Mouse (Mus musculus) ES-Bruce4 (cell line): ENCODE measurements around the gene Hoxa13. TPM values are rescaled to one million over a fixed set of nuclear protein-coding genes. Genes with fewer than 3 reads are reported as not detected.

Experiments
- H3K27ac ChIP-seq: 2 replicates; pipeline ENCODE4 v1.5.1; 2012; ENCODE audit warnings: low read length, inconsistent platforms; ENCODE audit not compliant: insufficient read depth
- H3K27me3 ChIP-seq: 2 replicates; pipeline ENCODE4 v1.6.1; 2012; ENCODE audit warnings: mild to moderate bottlenecking, low read length, inconsistent platforms; ENCODE audit not compliant: control insufficient read depth, poor library complexity, insufficient read depth, severe bottlenecking
- H3K36me3 ChIP-seq: 2 replicates; pipeline ENCODE4 v1.6.1; 2012; ENCODE audit warnings: inconsistent platforms, mild to moderate bottlenecking, low read length, moderate library complexity; ENCODE audit not compliant: control insufficient read depth, poor library complexity, insufficient read depth, severe bottlenecking
- H3K4me1 ChIP-seq: one replicate; pipeline ENCODE4 v1.8.1; 2011; ENCODE audit warnings: low read length; ENCODE audit not compliant: control insufficient read depth, insufficient read depth
- H3K4me3 ChIP-seq: 2 replicates; pipeline ENCODE4 v1.5.1; 2011; ENCODE audit warnings: low read depth, mild to moderate bottlenecking, low read length
- H3K9ac ChIP-seq: 2 replicates; pipeline ENCODE4 v1.6.1; 2012; ENCODE audit warnings: low read depth, mild to moderate bottlenecking, inconsistent platforms; ENCODE audit not compliant: poor library complexity, severe bottlenecking
- H3K9me3 ChIP-seq: replicated peaks from 2 replicates; pipeline ENCODE4 v1.6.1; 2012; ENCODE audit warnings: mild to moderate bottlenecking, low read length, inconsistent platforms; ENCODE audit not compliant: control insufficient read depth, poor library complexity, insufficient read depth, severe bottlenecking
- CTCF ChIP-seq: IDR thresholded peaks from one replicate; pipeline ENCODE4 v1.8.1; 2011; ENCODE audit warnings: low read depth, low read length
- EP300 ChIP-seq: IDR thresholded peaks from 2 replicates; pipeline ENCODE4 v1.6.1; 2011; ENCODE audit warnings: low read depth, low read length; ENCODE audit not compliant: insufficient read depth
- POLR2A ChIP-seq: IDR thresholded peaks from one replicate; pipeline ENCODE4 v1.8.1; 2011; ENCODE audit warnings: low read length; ENCODE audit not compliant: insufficient read depth
- polyA plus RNA-seq: library from polyadenylated mRNA; stranded (reverse); fragments of >200 nt; gene quantifications from 2 replicates; pipeline ENCODE4 v1.2.4, GENCODE M21; 2011; ENCODE audit warnings: low read depth; ENCODE audit not compliant: missing spikeins, insufficient read depth, insufficient read length

Hoxa13 gene
- polyA plus RNA-seq, 1 experiment, result 0.25 TPM

DNA sequence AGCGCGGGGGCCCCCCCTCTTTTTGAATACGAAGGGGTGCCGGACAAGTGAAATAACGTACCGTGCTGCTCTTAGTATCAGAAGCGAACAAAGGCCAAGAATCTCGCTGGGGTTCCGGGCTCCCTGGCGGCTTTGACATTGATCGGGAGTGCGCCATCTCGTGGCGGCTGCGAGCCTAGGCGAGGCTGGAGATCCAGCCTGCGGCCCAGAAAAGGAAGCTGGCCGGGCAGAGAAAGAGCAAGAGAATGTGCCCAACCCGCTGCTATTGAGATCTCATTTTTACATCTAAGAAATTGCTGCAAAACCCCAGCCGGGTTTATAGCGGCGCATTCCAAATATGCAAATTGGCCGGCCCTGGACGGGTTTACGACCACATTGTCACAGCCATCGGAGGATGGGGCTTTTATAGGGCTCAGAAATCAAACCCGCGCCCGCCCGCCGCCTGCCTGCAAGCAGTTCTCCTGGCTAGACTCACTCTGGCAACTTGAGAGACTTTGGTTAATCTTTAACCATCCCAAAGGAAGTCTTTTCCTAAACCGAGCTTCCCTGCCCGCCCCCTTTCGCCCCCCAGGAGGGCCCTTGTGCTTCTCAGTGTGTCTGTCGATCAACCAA is 20.2 kb downstream of the Hoxa13 start, which contains the start of gene Hoxa10:
Gene Hoxa10 (minus strand): TSS at position 466 of the 612 bp plus-strand sequence.
- Histone ChIP-seq H3K9ac (no peak within 1 kb of the TSS), H3K27me3 (peaks cover 61% of the 10 kb centered on the region), H3K27ac (no peak within 1 kb of the TSS), H3K36me3 (no peaks in the 10 kb centered on the region), H3K4me3 (peak within 1 kb of the TSS; percentile 16; the same call in 1 of the 2 replicates), H3K9me3 (no peaks in the 10 kb centered on the region), H3K4me1 (no peaks in the 10 kb centered on the region)
- TF ChIP-seq CTCF (peak; percentile 80), POLR2A (no peak), EP300 (no peak)

DNA sequence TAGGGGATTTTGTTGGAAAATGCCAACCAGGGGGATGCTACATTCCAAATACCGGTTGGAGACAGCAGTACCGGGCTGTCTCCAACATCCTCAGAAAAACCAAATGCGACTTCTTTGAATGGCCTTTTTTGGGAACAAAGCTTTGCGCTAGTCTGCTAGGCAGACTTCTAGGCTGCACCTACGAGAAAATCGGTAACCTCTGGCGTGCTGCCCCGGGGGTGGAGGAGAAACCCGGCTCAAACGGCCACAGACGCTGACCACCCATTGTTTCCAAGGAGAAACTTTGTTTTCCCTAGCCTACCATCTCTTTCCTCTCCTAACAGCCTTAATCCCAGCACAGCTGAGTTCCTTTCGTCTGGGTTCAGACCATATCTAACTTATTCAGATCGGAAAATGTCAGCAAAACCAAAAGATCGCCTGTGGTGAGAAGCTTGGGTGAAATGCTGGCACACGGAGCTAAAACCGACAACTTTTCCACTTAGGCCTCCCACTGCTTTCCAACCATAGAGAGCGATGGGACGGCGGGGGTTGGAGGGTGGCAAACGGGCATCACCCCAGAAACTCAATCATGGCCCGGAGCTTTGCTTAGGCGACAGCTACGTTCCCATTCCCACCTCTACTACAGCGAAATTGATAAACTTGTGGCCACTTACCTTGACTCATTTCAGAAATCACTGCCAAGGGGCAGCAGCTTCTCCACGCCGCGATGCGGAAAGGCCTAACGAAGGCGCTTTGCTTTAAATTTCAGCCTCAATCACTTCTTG is 20.9 kb downstream of the Hoxa13 start:
- Histone ChIP-seq H3K4me1 (no peaks in the 10 kb centered on the region), H3K9me3 (no peaks in the 10 kb centered on the region), H3K9ac (no peak overlapping the region), H3K36me3 (no peaks in the 10 kb centered on the region), H3K27ac (no peak overlapping the region), H3K27me3 (peaks cover 59% of the 10 kb centered on the region), H3K4me3 (peak overlapping the region; percentile 12; the same call in 1 of the 2 replicates)
- no peak for TF ChIP-seq CTCF
- TF ChIP-seq EP300, result no peak
- no peak for TF ChIP-seq POLR2A

DNA sequence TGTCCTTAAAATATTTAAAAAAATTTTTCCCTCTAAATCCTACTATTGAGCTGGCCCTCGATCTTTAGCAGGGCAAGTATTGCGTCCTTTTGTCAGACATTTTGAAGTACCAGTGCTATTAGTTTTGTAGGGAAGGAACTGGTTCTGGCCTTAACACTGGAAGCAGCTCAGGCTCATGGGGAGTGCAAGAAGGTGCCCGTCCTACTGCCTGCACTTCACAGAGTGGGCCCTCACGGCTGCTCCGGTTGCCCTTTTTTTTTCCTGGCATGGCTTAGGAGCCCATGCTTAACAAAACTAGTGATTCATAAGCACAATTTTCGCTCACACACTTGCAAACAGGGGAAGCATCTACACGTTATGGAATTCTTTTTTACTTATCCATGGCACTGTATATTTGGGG is 21.7 kb downstream of the Hoxa13 start:
- no peaks in the 10 kb centered on the region for H3K9me3 ChIP-seq
- peaks cover 62% of the 10 kb centered on the region for H3K27me3 ChIP-seq
- H3K36me3 ChIP-seq, result no peaks in the 10 kb centered on the region
- TF ChIP-seq CTCF, result no peak
- TF ChIP-seq POLR2A, result no peak
- TF ChIP-seq EP300, result no peak
- no peak overlapping the region for H3K9ac ChIP-seq
- H3K4me3 ChIP-seq, result no peak overlapping the region
- no peak overlapping the region for H3K27ac ChIP-seq
- H3K4me1 ChIP-seq, result no peaks in the 10 kb centered on the region

DNA sequence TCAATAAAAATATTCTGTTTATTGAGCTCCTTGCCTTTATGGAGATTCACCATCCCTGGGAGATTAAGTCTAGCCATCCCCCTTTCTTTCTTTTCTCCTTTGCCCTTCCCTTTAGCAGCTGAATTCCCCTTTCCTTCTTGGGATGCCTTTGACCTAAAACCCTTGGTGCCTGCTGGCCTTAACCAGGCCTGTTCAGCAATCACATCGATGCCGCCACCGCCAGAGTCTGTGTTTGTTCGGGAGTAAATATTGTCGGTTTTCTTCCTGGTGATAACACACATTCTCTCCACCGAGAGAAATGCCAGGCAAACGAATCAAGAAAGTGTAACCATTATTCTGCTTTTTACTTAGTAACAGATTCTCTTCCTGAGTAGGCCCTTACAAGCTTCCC is 22.5 kb downstream of the Hoxa13 start:
- no peaks in the 10 kb centered on the region for H3K4me1 ChIP-seq
- peaks cover 64% of the 10 kb centered on the region for H3K27me3 ChIP-seq
- no peak overlapping the region for H3K9ac ChIP-seq
- H3K4me3 ChIP-seq, result no peak overlapping the region
- no peaks in the 10 kb centered on the region for H3K9me3 ChIP-seq
- TF ChIP-seq CTCF (no peak), EP300 (no peak), POLR2A (no peak)
- no peaks in the 10 kb centered on the region for H3K36me3 ChIP-seq
- no peak overlapping the region for H3K27ac ChIP-seq

DNA sequence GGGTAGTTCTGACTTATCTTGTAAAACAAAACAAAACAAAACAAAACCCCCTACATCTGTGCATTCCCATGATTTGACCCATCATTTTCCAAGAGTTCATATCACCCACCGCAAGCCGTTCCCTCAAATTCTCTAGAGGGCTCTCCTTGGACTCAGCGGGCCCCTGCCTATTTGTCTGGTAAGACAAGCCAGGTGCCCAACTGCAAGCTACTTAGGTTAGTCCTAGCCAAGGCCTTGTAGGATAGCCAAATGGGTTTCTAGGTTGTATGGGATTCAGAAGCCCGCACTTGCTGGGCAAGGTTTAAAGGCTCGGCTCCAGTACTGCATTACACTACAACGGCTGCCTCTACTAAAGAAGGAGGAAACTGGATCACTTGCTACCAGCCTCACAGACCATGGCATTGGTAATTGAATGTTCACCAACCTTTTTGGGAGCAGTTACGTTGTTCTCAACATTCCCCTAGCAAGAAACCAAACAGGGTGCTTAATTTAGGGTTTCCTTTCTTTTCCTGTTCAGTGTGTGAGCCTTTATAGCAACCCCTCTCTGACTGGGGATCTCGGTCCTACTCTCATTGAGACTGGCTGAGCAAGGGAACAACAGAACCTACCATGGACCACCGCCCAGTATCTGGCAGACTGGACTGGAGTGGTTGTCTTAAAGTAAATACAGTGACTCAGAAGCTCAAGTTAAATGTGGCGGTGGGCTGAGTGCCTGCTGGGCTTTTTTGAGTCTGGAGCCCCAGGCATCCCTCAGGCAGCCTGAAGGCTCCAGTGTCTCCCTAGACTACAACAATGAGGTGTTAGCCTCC is 23.1 kb downstream of the Hoxa13 start:
- Histone ChIP-seq H3K27ac (no peak overlapping the region), H3K4me3 (no peak overlapping the region), H3K27me3 (peaks cover 65% of the 10 kb centered on the region), H3K9me3 (no peaks in the 10 kb centered on the region), H3K9ac (no peak overlapping the region), H3K36me3 (no peaks in the 10 kb centered on the region), H3K4me1 (no peaks in the 10 kb centered on the region)
- no peak for TF ChIP-seq POLR2A
